Comparison of ENCODE assay signal across 9 mouse cellular contexts in the genomic region with DNA sequence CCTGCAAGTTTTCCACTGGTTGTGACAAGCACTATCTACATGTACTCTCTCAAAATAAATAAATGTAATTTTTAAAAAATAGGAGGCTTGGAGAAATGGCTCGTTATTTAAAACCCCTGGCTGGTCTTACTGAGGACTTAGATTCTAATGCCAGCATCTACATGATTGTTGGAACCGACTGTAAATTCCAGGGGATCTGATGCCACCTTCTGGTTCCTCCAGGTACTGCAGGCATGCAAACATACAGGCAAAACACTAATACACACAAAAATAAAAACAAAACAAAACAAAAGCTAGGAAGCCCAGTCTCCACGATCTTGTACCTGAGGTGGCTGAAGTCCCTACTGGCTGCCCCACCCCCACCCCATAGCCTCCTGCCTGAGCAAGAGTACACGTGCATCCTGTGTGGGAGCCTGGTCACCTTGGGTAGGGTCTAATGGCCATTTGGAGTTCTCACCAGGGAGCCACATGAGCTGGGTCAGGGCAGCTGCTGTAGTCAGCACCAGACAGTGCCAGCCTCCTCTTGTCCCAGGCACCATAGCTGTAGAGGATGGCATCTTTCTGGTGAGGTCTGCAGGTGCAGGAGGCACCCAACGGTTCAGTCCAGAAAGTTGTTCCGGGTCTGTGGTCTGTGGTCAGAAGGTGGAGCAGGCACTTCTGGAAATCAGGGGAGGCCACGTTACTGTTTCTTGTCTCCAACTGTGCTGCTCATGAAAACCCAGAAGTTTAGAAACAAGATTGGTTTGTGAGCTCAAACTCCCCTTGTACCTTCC. TPM values are rescaled to one million over a fixed set of nuclear protein-coding genes. Genes with fewer than 3 reads are reported as not detected.
A peak's percentile ranks its signal among the peaks of the same experiment; 100 is the strongest.
DNase-seq lines count a peak whose midpoint lies in the region; ATAC-seq and TF ChIP-seq lines count a peak whose summit lies in the region.
"Had no signal": no experiment of that assay in that cellular context is flagged by ENCODE, and none has a peak within 500 bp of the region (broad histone marks: within the 10 kb centered on the region; RNA-seq: fewer than 3 reads in every experiment).

No protein-coding gene starts in this region.

- peak; percentile 91 for DNase-seq in kidney, adult 18-20 months
- no peak for DNase-seq in ES-E14 (ENCODE audit: low read depth, low spot score)
- DNase-seq in c-Kit-positive CD71-positive TER-119-positive erythroid progenitor cells, embryonic 14.5 days (ENCODE audit: low spot score) = peak; percentile 74
- DNase-seq in gastrocnemius, postnatal 36 days = peak; percentile 67 to 69
- peak; percentile 76 to 84 for DNase-seq in left cerebral cortex, postnatal 14 days (ENCODE audit: low spot score in 2 of 2)
- peak; percentile 90 for DNase-seq in naive thymus-derived CD4-positive, alpha-beta T cell, adult 2 months (ENCODE audit: low read depth)
- peak; percentile 81 for DNase-seq in thymus, postnatal 14 days

- no peak overlapping the region for H3K9ac ChIP-seq in kidney, embryonic 16.5 days (replicated peaks; ENCODE audit: low read length)
- H3K9ac ChIP-seq in ES-E14 (ENCODE audit: insufficient read depth, low read depth, low read length, poor library complexity, severe bottlenecking) = no peak overlapping the region
- H3K9ac ChIP-seq: neural tube, embryonic 13.5 days had no signal

- H3K9me3 ChIP-seq in kidney, embryonic 16.5 days (ENCODE audit: low read length) = no peaks in the 10 kb centered on the region
- no peaks in the 10 kb centered on the region for H3K9me3 ChIP-seq in ES-E14 (ENCODE audit: control insufficient read depth, insufficient read depth, low read depth, low read length)
- H3K9me3 ChIP-seq: neural tube, embryonic 13.5 days had no signal

- in situ Hi-C loops in ES-E14 (cut with MboI; ENCODE audit: low sequenced_read_pairs in 2 of 2, unreplicated experiment in 2 of 2) = no loop called here

- no peak overlapping the region for H3K4me3 ChIP-seq in kidney, embryonic 16.5 days (ENCODE audit: low read length)
- H3K4me3 ChIP-seq in ES-E14 (ENCODE audit: insufficient read depth in 1 of 2, low read depth in 1 of 2, low read length in 2 of 2, poor library complexity in 1 of 2, severe bottlenecking in 1 of 2) = no peak overlapping the region
- H3K4me3 ChIP-seq: neural tube, embryonic 13.5 days had no signal

- intact Hi-C loops in gastrocnemius, postnatal 36 days (cut with DNase I) = loop anchor here (5.0 kb wide), 1 partner anchor 91 kb away; no protein-coding TSS in a partner anchor
- intact Hi-C loops in left cerebral cortex, postnatal 14 days (cut with DNase I) = no loop called here

- peaks cover 7% of the 10 kb centered on the region for H3K4me1 ChIP-seq in kidney, embryonic 16.5 days (ENCODE audit: insufficient read depth, low read length)
- H3K4me1 ChIP-seq in ES-E14 (ENCODE audit: control insufficient read depth in 2 of 2, insufficient read depth in 2 of 2, low read length in 2 of 2, poor library complexity in 1 of 2) = peaks cover 0 to 7% of the 10 kb centered on the region in 2 experiments; a peak in 2 of 4 replicates

- H3K36me3 ChIP-seq in kidney, embryonic 16.5 days (ENCODE audit: insufficient read depth, low read length) = no peaks in the 10 kb centered on the region
- no peaks in the 10 kb centered on the region for H3K36me3 ChIP-seq in ES-E14 (ENCODE audit: control insufficient read depth, insufficient read depth, low read length, poor library complexity, severe bottlenecking)
- H3K36me3 ChIP-seq: neural tube, embryonic 13.5 days had no signal

- ATAC-seq in kidney, embryonic 16.5 days (ENCODE audit: low FRiP score, low TSS enrichment) = no peak

- no peak overlapping the region for H3K27ac ChIP-seq in kidney, embryonic 16.5 days (ENCODE audit: low read length)
- 0 out of 2 replicates have a peak overlapping the region, but pooled peaks have one; percentile 2 for H3K27ac ChIP-seq in ES-E14 (ENCODE audit: insufficient read depth, low read depth, low read length, poor library complexity, severe bottlenecking)
- H3K27ac ChIP-seq: neural tube, embryonic 13.5 days had no signal

- 32% methylated on average over 7 of the region's 7 CpGs for WGBS in kidney, embryonic 16.5 days

- H3K27me3 ChIP-seq in kidney, embryonic 16.5 days (ENCODE audit: insufficient read depth, low read length) = no peaks in the 10 kb centered on the region

- no peak overlapping the region for H3K4me2 ChIP-seq in kidney, embryonic 16.5 days (replicated peaks; ENCODE audit: low read depth, low read length)
- H3K4me2 ChIP-seq: neural tube, embryonic 13.5 days had no signal

TF ChIP-seq in ES-E14, 5 proteins besides CTCF, POLR2A, EP300 and RAD21:
- TF ChIP-seq ZC3H11A (IDR thresholded peaks at IDR 0.05; ENCODE audit: borderline replicate concordance, low read depth, low read length) (0 out of 2 replicates have a peak, but pooled peaks have one; percentile 18), ZNF384 (IDR thresholded peaks at IDR 0.05; ENCODE audit: low read depth, low read length) (no peak)

RNA-seq across cellular contexts. Expression of gene Prss57, which starts 2.2 kb away (rescaled TPM):
- polyA plus RNA-seq in kidney, embryonic 16.5 days (2015; fragmentation: Nextera tagmentation; extraction: Ambion mirVana) = not detected in 2 replicates
- total RNA-seq in ES-E14 (2012; rRNA removed) = 0.27 and 0.37 TPM in 2 replicates
- total RNA-seq in gastrocnemius, postnatal 36 days (2021) = not detected
- total RNA-seq in left cerebral cortex, postnatal 14 days (2021) = 1 to 10 TPM in 1 of 2 experiments, under 1 TPM in 1; 0.17 to 1.1 TPM

RNA-seq across cellular contexts. Expression of gene Palm, which starts 4.8 kb away (rescaled TPM):
- polyA plus RNA-seq in kidney, embryonic 16.5 days (2015; fragmentation: Nextera tagmentation; extraction: Ambion mirVana) = 190 and 194 TPM in 2 replicates
- total RNA-seq in ES-E14 (2012; rRNA removed) = 10.7 and 12.7 TPM in 2 replicates
- total RNA-seq in gastrocnemius, postnatal 36 days (2021) = 10 to 100 TPM; 13.8 to 21.4 TPM
- total RNA-seq in left cerebral cortex, postnatal 14 days (2021) = 100 to 1,000 TPM; 398 to 410 TPM

RNA-seq across cellular contexts. Expression of gene Fstl3, which starts 11.5 kb away (rescaled TPM):
- 23.9 and 26.4 TPM in 2 replicates for polyA plus RNA-seq in kidney, embryonic 16.5 days (2015; fragmentation: Nextera tagmentation; extraction: Ambion mirVana)
- total RNA-seq in ES-E14 (2012; rRNA removed) = 5.7 and 7.1 TPM in 2 replicates
- 1 to 10 TPM; 1.2 to 1.8 TPM for total RNA-seq in gastrocnemius, postnatal 36 days (2021)
- 1 to 10 TPM; 1.7 to 2.2 TPM for total RNA-seq in left cerebral cortex, postnatal 14 days (2021)

RNA-seq across cellular contexts. Expression of gene Rnf126, which starts 21.8 kb away (rescaled TPM):
- polyA plus RNA-seq in kidney, embryonic 16.5 days (2015; fragmentation: Nextera tagmentation; extraction: Ambion mirVana) = 66.4 and 77.0 TPM in 2 replicates
- 66.7 and 70.8 TPM in 2 replicates for total RNA-seq in ES-E14 (2012; rRNA removed)
- total RNA-seq in gastrocnemius, postnatal 36 days (2021) = 10 to 100 TPM; 35.1 to 40.1 TPM
- 10 to 100 TPM; 95.4 to 97.1 TPM for total RNA-seq in left cerebral cortex, postnatal 14 days (2021)

RNA-seq across cellular contexts. Expression of gene Misp, which starts 32.2 kb away (rescaled TPM):
- 18.2 and 18.5 TPM in 2 replicates for polyA plus RNA-seq in kidney, embryonic 16.5 days (2015; fragmentation: Nextera tagmentation; extraction: Ambion mirVana)
- 1.7 and 2.2 TPM in 2 replicates for total RNA-seq in ES-E14 (2012; rRNA removed)
- not detected for total RNA-seq in gastrocnemius, postnatal 36 days (2021)
- under 1 TPM; 0.59 to 0.72 TPM for total RNA-seq in left cerebral cortex, postnatal 14 days (2021)

Comparison
In these comparisons a context has a peak if more than half of its experiments do, and no peak if none do; other contexts are left out.
1. RNA of gene Palm, which starts 4.8 kb away (total RNA-seq): 398 to 410 TPM in left cerebral cortex, postnatal 14 days; 13.8 to 21.4 TPM in gastrocnemius, postnatal 36 days and 10.7 to 12.7 TPM in ES-E14; every median in the first group is over 10 times any median in the second.